ENCODE assay signal across 10 mouse cellular contexts in the genomic region with DNA sequence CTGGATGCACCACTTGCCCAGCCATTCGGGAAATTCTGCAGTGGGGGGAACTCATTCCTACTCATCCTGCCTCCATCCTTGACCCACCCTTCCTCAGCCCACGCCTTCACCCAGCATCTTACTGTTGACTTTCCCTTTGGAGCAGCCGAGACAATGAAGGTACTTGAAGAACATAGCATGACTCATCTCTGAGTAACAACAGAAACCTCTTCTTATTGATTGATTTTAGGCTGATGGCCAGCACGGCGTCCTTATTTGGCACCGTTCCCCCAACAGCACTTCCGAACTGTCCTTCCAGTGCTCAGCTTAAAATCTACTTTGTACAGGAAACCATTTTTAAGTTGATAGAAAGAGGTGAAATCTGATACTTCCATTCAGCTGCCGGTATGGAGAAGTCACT. TPM values are rescaled to one million over a fixed set of nuclear protein-coding genes. Genes with fewer than 3 reads are reported as not detected.
DNase-seq lines count a peak whose midpoint lies in the region; ATAC-seq and TF ChIP-seq lines count a peak whose summit lies in the region.
"Had no signal": no experiment of that assay in that cellular context is flagged by ENCODE, and none has a peak within 500 bp of the region (broad histone marks: within the 10 kb centered on the region; RNA-seq: fewer than 3 reads in every experiment).

No protein-coding gene starts in this region.

- H3K4me2 ChIP-seq in liver, embryonic 12.5 days = no peak overlapping the region
- no peak overlapping the region for H3K4me2 ChIP-seq in neural tube, embryonic 15.5 days
- H3K4me2 ChIP-seq in hindbrain, embryonic 16.5 days (ENCODE audit: low read length) = no peak overlapping the region

- peaks cover 27% of the 10 kb centered on the region for H3K4me1 ChIP-seq in liver, adult 2 months (ENCODE audit: control insufficient read depth, insufficient read depth, low read length)
- H3K4me1 ChIP-seq in liver, embryonic 12.5 days = peaks cover 16% of the 10 kb centered on the region
- H3K4me1 ChIP-seq in neural tube, embryonic 15.5 days = peaks cover 11% of the 10 kb centered on the region
- peaks cover 5% of the 10 kb centered on the region for H3K4me1 ChIP-seq in hindbrain, embryonic 16.5 days (ENCODE audit: control insufficient read depth, insufficient read depth, low read depth, low read length)

- DNase-seq in liver, adult 2 months (ENCODE audit: extremely low read depth, low read depth, low spot score) = peak; percentile 74
- peak; percentile 90 for DNase-seq in adrenal gland, adult 2 months
- DNase-seq in heart, postnatal 4 days = peak; percentile 49
- DNase-seq in lung, postnatal 14 days = peak; percentile 55
- no peak for DNase-seq in right cerebral cortex, adult 18-20 months
- DNase-seq: cerebellum, adult 8-10 months; left cerebral cortex, postnatal 4 days had no signal

- H3K27ac ChIP-seq in liver, adult 2 months (replicated peaks; ENCODE audit: insufficient read depth, low read depth, low read length) = no peak overlapping the region
- no peak overlapping the region for H3K27ac ChIP-seq in liver, embryonic 12.5 days
- no peak overlapping the region for H3K27ac ChIP-seq in neural tube, embryonic 15.5 days (replicated peaks)
- H3K27ac ChIP-seq in hindbrain, embryonic 16.5 days (ENCODE audit: low read depth, low read length) = no peak overlapping the region

- H3K9me3 ChIP-seq in liver, embryonic 12.5 days (replicated peaks) = no peaks in the 10 kb centered on the region
- H3K9me3 ChIP-seq in neural tube, embryonic 15.5 days (replicated peaks) = no peaks in the 10 kb centered on the region
- H3K9me3 ChIP-seq in hindbrain, embryonic 16.5 days (ENCODE audit: control insufficient read depth, low read length) = no peaks in the 10 kb centered on the region

- H3K9ac ChIP-seq in liver, adult 2 months (ENCODE audit: low read depth, low read length) = no peak overlapping the region
- no peak overlapping the region for H3K9ac ChIP-seq in liver, embryonic 12.5 days
- H3K9ac ChIP-seq in neural tube, embryonic 15.5 days (replicated peaks) = no peak overlapping the region
- no peak overlapping the region for H3K9ac ChIP-seq in hindbrain, embryonic 16.5 days (ENCODE audit: low read depth, low read length)

- no peak for TF ChIP-seq POLR2A in liver, adult 2 months (IDR thresholded peaks at IDR 0.05; ENCODE audit: extremely low read depth, insufficient read depth, low read length)

- WGBS in liver, adult 2 months = 8% methylated on average over 8 of the region's 8 CpGs
- WGBS in liver, embryonic 12.5 days (ENCODE audit: insufficient replicate concordance) = 56% methylated on average over 8 of the region's 8 CpGs
- WGBS in neural tube, embryonic 15.5 days = 75% methylated on average over 8 of the region's 8 CpGs
- WGBS in hindbrain, embryonic 16.5 days = 66% methylated on average over 8 of the region's 8 CpGs

- H3K36me3 ChIP-seq in liver, adult 2 months (ENCODE audit: control insufficient read depth, insufficient read depth, low read length) = no peaks in the 10 kb centered on the region
- no peaks in the 10 kb centered on the region for H3K36me3 ChIP-seq in liver, embryonic 12.5 days
- no peaks in the 10 kb centered on the region for H3K36me3 ChIP-seq in neural tube, embryonic 15.5 days
- no peaks in the 10 kb centered on the region for H3K36me3 ChIP-seq in hindbrain, embryonic 16.5 days (ENCODE audit: control insufficient read depth, insufficient read depth, low read length)

- H3K27me3 ChIP-seq in liver, adult 2 months (ENCODE audit: control insufficient read depth, insufficient read depth, low read length) = no peaks in the 10 kb centered on the region
- H3K27me3 ChIP-seq in liver, embryonic 12.5 days (replicated peaks) = peaks cover 4% of the 10 kb centered on the region
- no peaks in the 10 kb centered on the region for H3K27me3 ChIP-seq in neural tube, embryonic 15.5 days (replicated peaks)
- H3K27me3 ChIP-seq in hindbrain, embryonic 16.5 days (replicated peaks; ENCODE audit: control insufficient read depth, insufficient read depth, low read length) = no peaks in the 10 kb centered on the region

- ATAC-seq in liver, embryonic 12.5 days = no peak
- no peak for ATAC-seq in neural tube, embryonic 15.5 days (ENCODE audit: low FRiP score)
- no peak for ATAC-seq in hindbrain, embryonic 16.5 days

- H3K79me2 ChIP-seq in liver, adult 2 months (ENCODE audit: control insufficient read depth, insufficient read depth, low read length) = peaks cover 1% of the 10 kb centered on the region; the same call in 1 of the 2 replicates

- no peak for TF ChIP-seq CTCF in liver, adult 2 months (IDR thresholded peaks at IDR 0.05; ENCODE audit: low read depth, low read length)

- H3K4me3 ChIP-seq in liver, adult 2 months (ENCODE audit: insufficient read depth, low read depth, low read length) = no peak overlapping the region
- H3K4me3 ChIP-seq in liver, embryonic 12.5 days = no peak overlapping the region
- H3K4me3 ChIP-seq in neural tube, embryonic 15.5 days (replicated peaks) = no peak overlapping the region
- no peak overlapping the region for H3K4me3 ChIP-seq in hindbrain, embryonic 16.5 days (ENCODE audit: low read length)

RNA-seq across cellular contexts. Expression of gene Socs5, which starts 4.8 kb away (rescaled TPM):
- total RNA-seq in liver, adult 2 months (2014; rRNA removed) = 4.8 and 5.2 TPM in 2 replicates
- 2.4 and 2.9 TPM in 2 replicates for polyA plus RNA-seq in liver, adult 2 months (2012; rRNA removed)
- polyA plus RNA-seq in liver, embryonic 12.5 days (2016; fragmentation: Nextera tagmentation; extraction: Ambion mirVana) = 4.8 and 6.0 TPM in 2 replicates
- total RNA-seq in adrenal gland, adult 2 months (2021) = 10 to 100 TPM; 60.2 to 96.4 TPM
- 63.5 and 68.3 TPM in 2 replicates for polyA plus RNA-seq in adrenal gland, adult 2 months (2012; rRNA removed)
- 10 to 100 TPM; 25.8 to 26.7 TPM for total RNA-seq in heart, postnatal 4 days (2021)
- polyA plus RNA-seq in neural tube, embryonic 15.5 days (2015; fragmentation: Nextera tagmentation; extraction: Ambion mirVana) = 15.6 and 17.7 TPM in 2 replicates
- polyA plus RNA-seq in hindbrain, embryonic 16.5 days (2015; fragmentation: Nextera tagmentation; extraction: Ambion mirVana) = 13.1 and 13.2 TPM in 2 replicates
